Comparison of ENCODE assay signal across 8 mouse cellular contexts in the genomic region with DNA sequence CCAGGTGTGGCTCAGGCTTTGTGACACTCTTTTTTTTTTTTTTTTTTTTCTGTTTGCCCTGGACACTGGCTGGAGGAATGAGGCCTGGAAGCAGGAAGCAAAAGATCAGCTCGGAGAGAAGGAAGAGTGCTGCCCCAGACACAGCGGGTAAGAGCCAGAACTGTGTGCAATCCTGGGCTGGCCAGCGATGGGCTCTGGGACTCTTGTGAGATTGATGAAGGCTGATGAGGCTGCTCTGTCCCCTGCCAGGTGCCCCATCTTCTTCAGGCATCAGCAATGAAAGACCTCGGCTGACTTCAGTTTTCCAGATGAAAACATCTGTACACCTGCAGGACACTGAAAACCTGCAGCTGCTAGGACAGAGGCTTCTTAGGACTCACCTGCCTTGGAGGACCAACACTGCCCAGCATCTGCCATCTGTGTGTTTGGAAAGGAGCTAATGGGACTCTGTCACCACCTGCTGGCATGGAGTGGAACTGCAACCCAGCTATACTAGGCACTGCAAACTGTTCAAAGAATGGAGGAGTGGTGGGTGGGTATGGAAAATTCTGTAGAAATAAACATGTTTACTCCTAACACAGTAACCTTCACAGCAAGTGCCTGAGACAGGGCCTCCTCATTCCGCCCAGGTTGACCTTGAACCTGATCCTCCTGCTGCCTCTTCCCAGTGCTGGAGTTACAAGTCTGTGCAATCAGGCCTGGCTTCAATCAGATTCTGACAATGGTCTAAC. TPM values are rescaled to one million over a fixed set of nuclear protein-coding genes. Genes with fewer than 3 reads are reported as not detected.
A peak's percentile ranks its signal among the peaks of the same experiment; 100 is the strongest.
DNase-seq lines count a peak whose midpoint lies in the region; ATAC-seq lines count a peak whose summit lies in the region.

No protein-coding gene starts in this region.

- H3K4me2 ChIP-seq in embryonic facial prominence, embryonic 11.5 days (ENCODE audit: low read depth, low read length), result no peak overlapping the region
- H3K4me2 ChIP-seq in limb, embryonic 12.5 days, result no peak overlapping the region
- no peak overlapping the region for H3K4me2 ChIP-seq in midbrain, embryonic 15.5 days

- no peak overlapping the region for H3K27ac ChIP-seq in embryonic facial prominence, embryonic 11.5 days (replicated peaks; ENCODE audit: low read depth, low read length)
- no peak overlapping the region for H3K27ac ChIP-seq in limb, embryonic 12.5 days
- no peak overlapping the region; the same call in 1 of the 2 replicates for H3K27ac ChIP-seq in midbrain, embryonic 15.5 days

- no peaks in the 10 kb centered on the region for H3K4me1 ChIP-seq in embryonic facial prominence, embryonic 11.5 days (ENCODE audit: control insufficient read depth, insufficient read depth, low read length)
- H3K4me1 ChIP-seq in limb, embryonic 12.5 days (replicated peaks), result no peaks in the 10 kb centered on the region
- H3K4me1 ChIP-seq in midbrain, embryonic 15.5 days, result no peaks in the 10 kb centered on the region

- peak; percentile 80 for DNase-seq in 3T3-L1 (ENCODE audit: low read depth, low spot score)
- DNase-seq in adrenal gland, postnatal 14 days, result peak; percentile 78
- peak; percentile 87 for DNase-seq in embryonic facial prominence, embryonic 11.5 days (ENCODE audit: low spot score)
- peak; percentile 66 for DNase-seq in heart, adult 8-10 months (ENCODE audit: low spot score)
- peak; percentile 42 to 81 for DNase-seq in kidney, adult 8-10 months
- DNase-seq in spleen, postnatal 10 days (ENCODE audit: low spot score in 2 of 2), result peak; percentile 80 to 87

- no peak overlapping the region for H3K4me3 ChIP-seq in embryonic facial prominence, embryonic 11.5 days (ENCODE audit: low read depth, low read length)
- no peak overlapping the region for H3K4me3 ChIP-seq in limb, embryonic 12.5 days (replicated peaks)
- no peak overlapping the region for H3K4me3 ChIP-seq in midbrain, embryonic 15.5 days

- H3K36me3 ChIP-seq in embryonic facial prominence, embryonic 11.5 days (replicated peaks; ENCODE audit: control insufficient read depth, insufficient read depth, low read depth, low read length), result no peaks in the 10 kb centered on the region
- peaks cover 15% of the 10 kb centered on the region for H3K36me3 ChIP-seq in limb, embryonic 12.5 days
- H3K36me3 ChIP-seq in midbrain, embryonic 15.5 days (replicated peaks), result peaks cover 3% of the 10 kb centered on the region; the same call in 1 of the 2 replicates

- H3K9ac ChIP-seq in embryonic facial prominence, embryonic 11.5 days (replicated peaks; ENCODE audit: low read length), result no peak overlapping the region
- no peak overlapping the region for H3K9ac ChIP-seq in limb, embryonic 12.5 days (replicated peaks)
- H3K9ac ChIP-seq in midbrain, embryonic 15.5 days, result no peak overlapping the region

- no peaks in the 10 kb centered on the region for H3K27me3 ChIP-seq in embryonic facial prominence, embryonic 11.5 days (ENCODE audit: control insufficient read depth, insufficient read depth, low read length)
- peaks cover 29% of the 10 kb centered on the region for H3K27me3 ChIP-seq in limb, embryonic 12.5 days
- peaks cover 7% of the 10 kb centered on the region for H3K27me3 ChIP-seq in midbrain, embryonic 15.5 days (replicated peaks)

- peak; percentile 80 for ATAC-seq in embryonic facial prominence, embryonic 11.5 days (replicated peaks; ENCODE audit: insufficient number of reproducible peaks, low FRiP score, low TSS enrichment, low read depth)
- ATAC-seq in limb, embryonic 12.5 days (ENCODE audit: insufficient number of reproducible peaks, insufficient read depth, low FRiP score, low TSS enrichment, low read depth), result peak; percentile 54; the same call in 1 of the 2 replicates
- peak; percentile 77 for ATAC-seq in midbrain, embryonic 15.5 days (replicated peaks)

- 40% methylated on average over 5 of the region's 5 CpGs for WGBS in embryonic facial prominence, embryonic 11.5 days
- 31% methylated on average over 5 of the region's 5 CpGs for WGBS in limb, embryonic 12.5 days
- WGBS in midbrain, embryonic 15.5 days, result 33% methylated on average over 5 of the region's 5 CpGs

- H3K9me3 ChIP-seq in embryonic facial prominence, embryonic 11.5 days (replicated peaks; ENCODE audit: control insufficient read depth, low read length), result no peaks in the 10 kb centered on the region
- no peaks in the 10 kb centered on the region for H3K9me3 ChIP-seq in limb, embryonic 12.5 days
- no peaks in the 10 kb centered on the region for H3K9me3 ChIP-seq in midbrain, embryonic 15.5 days

RNA-seq across cellular contexts. Expression of a gene that starts 11.3 kb away (rescaled TPM):
- 81.5 and 85.9 TPM in 2 replicates for total RNA-seq in adrenal gland, postnatal 14 days (2021)
- polyA plus RNA-seq in embryonic facial prominence, embryonic 11.5 days (2014; fragmentation: Nextera tagmentation; extraction: Ambion mirVana), result 76.4 and 89.8 TPM in 2 replicates
- total RNA-seq in heart, adult 8-10 months (2022), result 10 to 100 TPM; 73.8 to 84.8 (median 83.7) TPM
- 93.6 and 111 TPM in 2 replicates for polyA plus RNA-seq in limb, embryonic 12.5 days (2016; fragmentation: Nextera tagmentation; extraction: Ambion mirVana)
- 145 and 162 TPM in 2 replicates for polyA plus RNA-seq in midbrain, embryonic 15.5 days (2015; fragmentation: Nextera tagmentation; extraction: Ambion mirVana)

RNA-seq across cellular contexts. Expression of a gene that starts 11.4 kb away (rescaled TPM):
- 7.8 and 10.9 TPM in 2 replicates for total RNA-seq in adrenal gland, postnatal 14 days (2021)
- 10.8 and 11.2 TPM in 2 replicates for polyA plus RNA-seq in embryonic facial prominence, embryonic 11.5 days (2014; fragmentation: Nextera tagmentation; extraction: Ambion mirVana)
- total RNA-seq in heart, adult 8-10 months (2022), result 1 to 10 TPM; 2.5 to 6.7 (median 3.3) TPM
- polyA plus RNA-seq in limb, embryonic 12.5 days (2016; fragmentation: Nextera tagmentation; extraction: Ambion mirVana), result 19.0 and 27.5 TPM in 2 replicates
- 30.1 and 36.6 TPM in 2 replicates for polyA plus RNA-seq in midbrain, embryonic 15.5 days (2015; fragmentation: Nextera tagmentation; extraction: Ambion mirVana)

RNA-seq across cellular contexts. Expression of a gene that starts 17.2 kb away (rescaled TPM):
- total RNA-seq in adrenal gland, postnatal 14 days (2021), result 45.9 and 51.2 TPM in 2 replicates
- polyA plus RNA-seq in embryonic facial prominence, embryonic 11.5 days (2014; fragmentation: Nextera tagmentation; extraction: Ambion mirVana), result 61.1 and 66.4 TPM in 2 replicates
- total RNA-seq in heart, adult 8-10 months (2022), result 100 to 1,000 TPM; 109 to 130 (median 125) TPM
- 72.9 and 76.5 TPM in 2 replicates for polyA plus RNA-seq in limb, embryonic 12.5 days (2016; fragmentation: Nextera tagmentation; extraction: Ambion mirVana)
- 38.8 and 42.2 TPM in 2 replicates for polyA plus RNA-seq in midbrain, embryonic 15.5 days (2015; fragmentation: Nextera tagmentation; extraction: Ambion mirVana)

RNA-seq across cellular contexts. Expression of a gene that starts 19.8 kb away (rescaled TPM):
- 0.75 and 13.0 TPM in 2 replicates for total RNA-seq in adrenal gland, postnatal 14 days (2021)
- polyA plus RNA-seq in embryonic facial prominence, embryonic 11.5 days (2014; fragmentation: Nextera tagmentation; extraction: Ambion mirVana), result not detected in 2 replicates
- total RNA-seq in heart, adult 8-10 months (2022), result 1 to 10 TPM in 1 of 4 experiments, under 1 TPM in 1, not detected in 2; 0.79 to 1.5 TPM
- polyA plus RNA-seq in limb, embryonic 12.5 days (2016; fragmentation: Nextera tagmentation; extraction: Ambion mirVana), result 0.56 TPM in 1 of 2 replicates, not detected in the other
- polyA plus RNA-seq in midbrain, embryonic 15.5 days (2015; fragmentation: Nextera tagmentation; extraction: Ambion mirVana), result 5.8 and 6.0 TPM in 2 replicates

RNA-seq across cellular contexts. Expression of a gene that starts 39.5 kb away (rescaled TPM):
- total RNA-seq in adrenal gland, postnatal 14 days (2021), result 0.26 and 0.38 TPM in 2 replicates
- polyA plus RNA-seq in embryonic facial prominence, embryonic 11.5 days (2014; fragmentation: Nextera tagmentation; extraction: Ambion mirVana), result 0.07 TPM in 1 of 2 replicates, not detected in the other
- total RNA-seq in heart, adult 8-10 months (2022), result 10 to 100 TPM; 14.6 to 21.4 (median 17.7) TPM
- polyA plus RNA-seq in limb, embryonic 12.5 days (2016; fragmentation: Nextera tagmentation; extraction: Ambion mirVana), result 0.09 and 0.13 TPM in 2 replicates
- 0.19 and 0.28 TPM in 2 replicates for polyA plus RNA-seq in midbrain, embryonic 15.5 days (2015; fragmentation: Nextera tagmentation; extraction: Ambion mirVana)
